Mouse (Mus musculus): ENCODE measurements around the gene Fstl4.

DNA sequence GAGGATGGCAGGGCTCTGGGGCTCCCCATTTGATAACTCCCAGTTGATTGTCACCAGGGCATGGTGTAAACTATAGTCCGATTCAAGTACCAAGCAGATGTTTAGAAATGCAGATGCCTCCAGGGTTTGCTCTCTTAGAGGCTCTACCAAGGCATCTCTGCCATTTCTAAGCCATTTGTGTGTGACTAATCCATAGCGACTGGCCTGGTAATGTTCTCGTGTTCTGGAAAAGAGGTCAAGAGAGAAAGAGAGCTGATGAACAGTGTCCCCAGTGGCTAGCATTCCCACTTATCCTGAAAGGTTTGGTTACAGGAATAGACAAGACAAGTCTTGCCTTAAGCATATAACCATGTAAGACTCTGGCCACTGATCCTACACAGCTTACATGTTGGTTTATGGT lies 3.5 kb downstream of the Fstl4 start:
- TF ChIP-seq CTCF (IDR thresholded peaks at IDR 0.05; ENCODE audit: extremely low read depth, insufficient read depth, insufficient read length, insufficient replicate concordance): no peak
- TF ChIP-seq POLR2A (IDR thresholded peaks at IDR 0.05; ENCODE audit: low read depth, low read length): no peak

All from spleen, adult 2 months (tissue).